28 mouse cellular contexts compared by ENCODE assay signal in the genomic region with DNA sequence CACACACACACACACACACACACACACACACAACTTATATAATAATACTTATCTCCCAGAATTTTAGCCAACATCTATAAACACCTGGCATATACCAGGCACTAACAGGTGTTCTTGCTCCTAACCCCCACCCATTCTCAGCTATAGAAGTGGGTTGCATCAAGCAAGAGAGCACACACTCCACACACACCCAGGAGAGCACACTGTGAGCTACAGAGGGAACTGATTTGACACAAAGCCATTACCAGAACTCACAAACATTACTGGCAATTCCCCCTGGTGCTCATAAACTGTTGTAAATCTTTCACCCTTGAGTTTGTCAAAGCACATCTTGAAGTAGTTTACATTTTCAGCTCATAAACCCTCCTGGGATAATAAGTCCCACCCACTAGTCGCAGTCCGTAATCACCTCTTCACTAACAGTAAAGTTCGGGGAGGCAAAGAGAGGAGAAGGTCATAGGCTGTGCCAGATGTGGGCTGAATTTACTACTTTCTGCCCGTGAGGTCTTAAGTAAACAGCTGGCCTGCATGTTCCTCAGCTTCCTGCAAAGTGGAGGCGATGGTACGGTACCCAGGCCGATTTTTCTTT.
DNase-seq lines count a peak whose midpoint lies in the region; ATAC-seq lines count a peak whose summit lies in the region.
"Had no signal": no experiment of that assay in that cellular context is flagged by ENCODE, and none has a peak within 500 bp of the region (broad histone marks: within the 10 kb centered on the region; RNA-seq: fewer than 3 reads in every experiment).

No protein-coding gene starts in this region.

- H3K36me3 ChIP-seq in limb, embryonic 10.5 days = no peaks in the 10 kb centered on the region
- H3K36me3 ChIP-seq in kidney, embryonic 16.5 days (ENCODE audit: insufficient read depth, low read length) = no peaks in the 10 kb centered on the region
- H3K36me3 ChIP-seq: heart, embryonic 12.5 days; hindbrain, embryonic 10.5 days; intestine, embryonic 15.5 days had no signal

- 20% methylated on average over 7 of the region's 7 CpGs for WGBS in limb, embryonic 10.5 days
- 21% methylated on average over 7 of the region's 7 CpGs for WGBS in kidney, embryonic 16.5 days

- no peak overlapping the region for H3K4me3 ChIP-seq in limb, embryonic 10.5 days
- H3K4me3 ChIP-seq in kidney, embryonic 16.5 days (ENCODE audit: low read length) = no peak overlapping the region
- H3K4me3 ChIP-seq: forebrain, embryonic 13.5 days; heart, adult 2 months; heart, embryonic 12.5 days; hindbrain, embryonic 10.5 days; intestine, embryonic 15.5 days; megakaryocyte, embryonic 14.5 days had no signal

- H3K27ac ChIP-seq in limb, embryonic 10.5 days = 0 out of 2 replicates have a peak overlapping the region, but pooled peaks have one; percentile 36
- no peak overlapping the region for H3K27ac ChIP-seq in kidney, embryonic 16.5 days (ENCODE audit: low read length)
- H3K27ac ChIP-seq: forebrain, embryonic 13.5 days; heart, adult 2 months; hindbrain, embryonic 10.5 days; intestine, embryonic 15.5 days; kidney, postnatal 0 days had no signal

- ATAC-seq in kidney, embryonic 16.5 days (ENCODE audit: low FRiP score, low TSS enrichment) = no peak
- ATAC-seq: activated CD4-positive, CD25-positive, alpha-beta regulatory T cell, adult 4 months; forebrain, embryonic 13.5 days; hindbrain, embryonic 16.5 days; intestine, embryonic 15.5 days had no signal

- DNase-seq in embryo, embryonic 10.5 days (ENCODE audit: low spot score) = peak; percentile 44
- DNase-seq in embryo, embryonic 11.5 days (ENCODE audit: low read depth, low spot score) = peak; percentile 41
- DNase-seq in limb, embryonic 10.5 days (ENCODE audit: low spot score) = peak; percentile 54
- peak; percentile 62 for DNase-seq in mesoderm, embryonic 11.5 days (ENCODE audit: low read depth, low spot score)
- no peak for DNase-seq in cerebellum, postnatal 10 days
- no peak for DNase-seq in right cerebral cortex, postnatal 25 days
- DNase-seq: adrenal gland, adult 2 months; adrenal gland, postnatal 36 days; B cell, adult 2 months; cerebellum, adult 18-20 months; cerebellum, postnatal 14 days; gastrocnemius, postnatal 36 days; heart, adult 2 months; kidney, adult 2 months; kidney, postnatal 4 days; lung, postnatal 4 days; midbrain, embryonic 14.5 days; thymus, postnatal 4 days had no signal

- H3K4me2 ChIP-seq in kidney, embryonic 16.5 days (replicated peaks; ENCODE audit: low read depth, low read length) = no peak overlapping the region
- H3K4me2 ChIP-seq: forebrain, embryonic 13.5 days; heart, embryonic 12.5 days; intestine, embryonic 15.5 days; liver, embryonic 11.5 days had no signal

- no peaks in the 10 kb centered on the region for H3K9me3 ChIP-seq in limb, embryonic 10.5 days (replicated peaks)
- H3K9me3 ChIP-seq in kidney, embryonic 16.5 days (ENCODE audit: low read length) = no peaks in the 10 kb centered on the region
- H3K9me3 ChIP-seq: forebrain, embryonic 13.5 days; heart, embryonic 12.5 days; hindbrain, embryonic 10.5 days; intestine, embryonic 15.5 days; megakaryocyte, embryonic 14.5 days had no signal

- H3K4me1 ChIP-seq in limb, embryonic 10.5 days = peaks cover 18% of the 10 kb centered on the region
- no peaks in the 10 kb centered on the region for H3K4me1 ChIP-seq in kidney, embryonic 16.5 days (ENCODE audit: insufficient read depth, low read length)
- H3K4me1 ChIP-seq: forebrain, embryonic 13.5 days; heart, embryonic 12.5 days; hindbrain, embryonic 10.5 days; intestine, embryonic 15.5 days; megakaryocyte, embryonic 14.5 days had no signal

- no peak overlapping the region for H3K9ac ChIP-seq in kidney, embryonic 16.5 days (replicated peaks; ENCODE audit: low read length)
- H3K9ac ChIP-seq: forebrain, embryonic 13.5 days; heart, embryonic 12.5 days; intestine, embryonic 15.5 days had no signal

- H3K27me3 ChIP-seq in limb, embryonic 10.5 days (ENCODE audit: low read depth, poor library complexity, severe bottlenecking) = peaks cover 81% of the 10 kb centered on the region
- H3K27me3 ChIP-seq in kidney, embryonic 16.5 days (ENCODE audit: insufficient read depth, low read length) = no peaks in the 10 kb centered on the region
- H3K27me3 ChIP-seq: forebrain, embryonic 13.5 days; heart, embryonic 12.5 days; intestine, embryonic 15.5 days; megakaryocyte, embryonic 14.5 days had no signal

Comparison
In these comparisons a context has a peak if more than half of its experiments do, and no peak if none do; other contexts are left out.
1. DNase-seq: peak in embryo, embryonic 10.5 days (single experiment), embryo, embryonic 11.5 days (single experiment), limb, embryonic 10.5 days (single experiment) and mesoderm, embryonic 11.5 days (single experiment); none in cerebellum, postnatal 10 days (0 of 2) and right cerebral cortex, postnatal 25 days (single experiment).